Mouse (Mus musculus) heart, embryonic 16.5 days (tissue): ENCODE results near the gene Thap12. TPM values are rescaled to one million over a fixed set of nuclear protein-coding genes. Genes with fewer than 3 reads are reported as not detected.

Source experiments
- ATAC-seq: fragments of 200-750 bp; cut with Nextera tagmentation; replicated peaks from 2 replicates; pipeline ENCODE4 v1.8.0; 2017; ENCODE audit warnings: moderate number of reproducible peaks; ENCODE audit not compliant: insufficient read depth, low FRiP score; ENCODE audit errors: extremely low read depth
- H3K27ac ChIP-seq: fragments of 300-500 bp; sonication (generic); 2 replicates; pipeline ENCODE4 v1.5.1; 2014; ENCODE audit warnings: mild to moderate bottlenecking, low read length, control low read depth, moderate library complexity
- H3K27me3 ChIP-seq: fragments of 300-500 bp; sonication (generic); 2 replicates; pipeline ENCODE4 v1.6.1; 2014; ENCODE audit warnings: low read length, mixed read lengths; ENCODE audit not compliant: control insufficient read depth, insufficient read depth
- H3K36me3 ChIP-seq: fragments of 300-500 bp; sonication (generic); 2 replicates; pipeline ENCODE4 v1.6.1; 2014; ENCODE audit not compliant: control insufficient read depth, insufficient read depth
- H3K4me1 ChIP-seq: fragments of 300-500 bp; sonication (generic); 2 replicates; pipeline ENCODE4 v1.6.1; 2014; ENCODE audit warnings: low read length, mixed read lengths; ENCODE audit not compliant: control insufficient read depth, insufficient read depth
- H3K4me2 ChIP-seq: fragments of 300-500 bp; sonication (generic); 2 replicates; pipeline ENCODE4 v1.6.1; 2014; ENCODE audit warnings: low read depth, mild to moderate bottlenecking, control low read depth, low read length
- H3K4me3 ChIP-seq: fragments of 300-500 bp; sonication (generic); 2 replicates; pipeline ENCODE4 v1.5.1; 2014; ENCODE audit warnings: mild to moderate bottlenecking, control low read depth, low read length
- H3K9ac ChIP-seq: fragments of 300-500 bp; sonication (generic); 2 replicates; pipeline ENCODE4 v1.6.1; 2014; ENCODE audit warnings: low read length, control low read depth
- H3K9me3 ChIP-seq: fragments of 300-500 bp; sonication (generic); replicated peaks from 2 replicates; pipeline ENCODE4 v1.6.1; 2016; ENCODE audit warnings: low read length; ENCODE audit not compliant: control insufficient read depth
- WGBS: fragments of 180-500 bp; shearing (Covaris S2); extraction: QIAGEN DNeasy Blood & Tissue Kit; methylation state at CpG from one replicate; pipeline ENCODE4 v1.1.7; 2014; 5-methylcytosine and 5-hydroxymethylcytosine counted together
- polyA plus RNA-seq: library from polyadenylated mRNA; unstranded; fragments of >200 nt; fragmentation: Nextera tagmentation; extraction: Ambion mirVana; gene quantifications from 2 replicates; pipeline ENCODE4 v1.2.1, GENCODE M21; 2015

Thap12 gene
- polyA plus RNA-seq, 1 experiment from 2014 or later = 36.6 TPM

- Histone ChIP-seq H3K4me1 (peaks cover 11% of the 10 kb centered on the region), H3K4me2 (no peak overlapping the region), H3K36me3 (no peaks in the 10 kb centered on the region), H3K9me3 (no peaks in the 10 kb centered on the region), H3K4me3 (no peak overlapping the region), H3K9ac (no peak overlapping the region), H3K27ac (no peak overlapping the region), H3K27me3 (0 out of 2 replicates have a peak, but pooled peaks cover 2% of the 10 kb centered on the region)
- ATAC-seq = no peak
- 89% methylated on average over 4 of the region's 4 CpGs for WGBS
These were observed 31.1 kb downstream of the Thap12 start for GRCm38 (mm10) chr7:98733958-98734357.

DNA sequence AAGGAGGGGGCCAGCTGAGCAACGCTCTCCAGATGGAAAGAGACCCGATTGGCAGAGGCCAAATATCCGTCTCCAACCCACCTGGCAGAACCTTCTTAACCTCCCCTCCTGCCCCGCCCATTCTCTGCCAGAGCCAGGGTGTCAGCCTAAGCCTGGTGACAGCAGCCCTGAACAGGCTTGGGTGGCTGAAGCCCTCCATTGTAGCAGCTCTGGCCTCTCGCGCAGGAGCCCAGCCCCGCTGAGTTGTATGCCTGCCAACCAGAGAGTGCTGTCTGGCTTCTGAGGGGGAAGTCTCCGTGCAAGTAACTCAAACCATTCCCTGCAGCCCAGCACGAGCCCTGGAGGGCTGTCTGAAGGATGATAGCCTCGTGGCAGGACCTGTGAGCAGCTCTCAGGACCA lies 32.0 kb downstream of the Thap12 start:
- Histone ChIP-seq H3K4me3 (no peak overlapping the region), H3K4me2 (peak overlapping the region; percentile 45), H3K27ac (no peak overlapping the region), H3K9me3 (no peaks in the 10 kb centered on the region), H3K4me1 (peaks cover 11% of the 10 kb centered on the region), H3K27me3 (0 out of 2 replicates have a peak, but pooled peaks cover 2% of the 10 kb centered on the region), H3K36me3 (no peaks in the 10 kb centered on the region), H3K9ac (peak overlapping the region; percentile 21; the same call in 1 of the 2 replicates)
- 18% methylated on average over 10 of the region's 10 CpGs for WGBS
- peak; percentile 89 for ATAC-seq

- Histone ChIP-seq H3K9ac (no peak overlapping the region), H3K4me2 (no peak overlapping the region), H3K4me3 (no peak overlapping the region), H3K9me3 (no peaks in the 10 kb centered on the region), H3K4me1 (peaks cover 11% of the 10 kb centered on the region), H3K27me3 (peaks cover 5% of the 10 kb centered on the region; the same call in 1 of the 2 replicates), H3K27ac (no peak overlapping the region), H3K36me3 (no peaks in the 10 kb centered on the region)
- 69% methylated on average over 7 of the region's 7 CpGs for WGBS
- ATAC-seq = no peak
These were observed 34.1 kb downstream of the Thap12 start for GRCm38 (mm10) chr7:98736780-98737550.

GRCm38 (mm10) chr7:98740363-98740762 lies 37.5 kb downstream of the Thap12 start:
- no peak overlapping the region for H3K27ac ChIP-seq
- H3K9ac ChIP-seq = no peak overlapping the region
- no peak overlapping the region for H3K4me3 ChIP-seq
- H3K4me2 ChIP-seq = no peak overlapping the region
- H3K36me3 ChIP-seq = no peaks in the 10 kb centered on the region
- peaks cover 2% of the 10 kb centered on the region for H3K4me1 ChIP-seq
- 15% methylated on average over 5 of the region's 5 CpGs for WGBS
- H3K9me3 ChIP-seq = no peaks in the 10 kb centered on the region
- peaks cover 7% of the 10 kb centered on the region for H3K27me3 ChIP-seq
- ATAC-seq = no peak

- no peaks in the 10 kb centered on the region for H3K36me3 ChIP-seq
- no peak for ATAC-seq
- H3K9me3 ChIP-seq = no peaks in the 10 kb centered on the region
- H3K9ac ChIP-seq = no peak overlapping the region
- H3K4me3 ChIP-seq = no peak overlapping the region
- 2% methylated on average over 3 of the region's 3 CpGs for WGBS
- peaks cover 5% of the 10 kb centered on the region for H3K27me3 ChIP-seq
- H3K4me1 ChIP-seq = no peaks in the 10 kb centered on the region
- H3K27ac ChIP-seq = no peak overlapping the region
- H3K4me2 ChIP-seq = no peak overlapping the region
These were observed 40.4 kb downstream of the Thap12 start for GRCm38 (mm10) chr7:98743312-98743711.

GRCm38 (mm10) chr7:98750404-98750803 lies 47.5 kb downstream of the Thap12 start:
- no peak for ATAC-seq
- Histone ChIP-seq H3K4me3 (no peak overlapping the region), H3K27me3 (0 out of 2 replicates have a peak, but pooled peaks cover 2% of the 10 kb centered on the region), H3K4me2 (no peak overlapping the region), H3K4me1 (peaks cover 16% of the 10 kb centered on the region), H3K9me3 (no peaks in the 10 kb centered on the region), H3K36me3 (no peaks in the 10 kb centered on the region), H3K9ac (no peak overlapping the region), H3K27ac (no peak overlapping the region)
- WGBS = 50% methylated on average over 10 of the region's 10 CpGs

GRCm38 (mm10) chr7:98752680-98753079 lies 49.8 kb downstream of the Thap12 start:
- Histone ChIP-seq H3K27me3 (0 out of 2 replicates have a peak, but pooled peaks cover 5% of the 10 kb centered on the region), H3K9ac (no peak overlapping the region), H3K4me2 (no peak overlapping the region), H3K4me3 (no peak overlapping the region), H3K27ac (peak overlapping the region; percentile 55), H3K36me3 (no peaks in the 10 kb centered on the region), H3K9me3 (no peaks in the 10 kb centered on the region), H3K4me1 (peaks cover 16% of the 10 kb centered on the region)
- whole genome bisulfite sequencing = 51% methylated on average over 8 of the region's 8 CpGs
- peak; percentile 84 for ATAC-seq

GRCm38 (mm10) chr7:98756050-98756449 lies 53.1 kb downstream of the Thap12 start:
- Histone ChIP-seq H3K4me1 (peaks cover 14% of the 10 kb centered on the region), H3K9ac (no peak overlapping the region), H3K4me3 (no peak overlapping the region), H3K36me3 (no peaks in the 10 kb centered on the region), H3K27me3 (0 out of 2 replicates have a peak, but pooled peaks cover 3% of the 10 kb centered on the region), H3K4me2 (no peak overlapping the region), H3K27ac (no peak overlapping the region), H3K9me3 (no peaks in the 10 kb centered on the region)
- 82% methylated on average over 11 of the region's 11 CpGs for WGBS
- no peak for ATAC-seq

DNA sequence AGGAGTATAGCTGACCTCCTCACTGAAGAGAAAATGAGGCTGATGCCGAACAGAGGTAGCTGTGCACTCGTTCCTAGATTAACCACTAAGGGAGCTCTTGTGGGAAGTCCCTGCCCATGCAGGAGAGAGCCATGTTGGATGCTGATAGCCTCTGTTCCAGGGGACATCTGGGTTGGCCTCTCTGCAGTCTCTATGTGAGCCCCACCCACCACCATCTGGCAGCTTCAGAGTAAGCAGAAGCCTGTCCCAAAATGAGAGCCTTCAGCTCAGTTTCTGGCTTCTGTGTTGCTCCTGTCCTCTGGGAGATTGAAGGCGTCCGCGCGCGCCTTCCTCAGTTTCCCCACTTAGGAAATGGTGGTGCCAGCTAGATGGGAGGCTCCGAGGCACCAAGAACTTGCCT lies 53.7 kb downstream of the Thap12 start:
- no peaks in the 10 kb centered on the region for H3K36me3 ChIP-seq
- 0 out of 2 replicates have a peak, but pooled peaks cover 3% of the 10 kb centered on the region for H3K27me3 ChIP-seq
- 81% methylated on average over 8 of the region's 8 CpGs for WGBS
- no peak overlapping the region for H3K9ac ChIP-seq
- H3K9me3 ChIP-seq = no peaks in the 10 kb centered on the region
- no peak overlapping the region for H3K4me3 ChIP-seq
- H3K27ac ChIP-seq = no peak overlapping the region
- no peak for ATAC-seq
- H3K4me2 ChIP-seq = no peak overlapping the region
- H3K4me1 ChIP-seq = peaks cover 14% of the 10 kb centered on the region
